Mouse (Mus musculus) thymus, adult 2 months (tissue): ENCODE measurements around the gene Sema3a.

Source experiments
- CTCF ChIP-seq: fragments of 200-500 bp; IDR thresholded peaks from 2 replicates; pipeline ENCODE4 v1.5.1; 2012; ENCODE audit warnings: mild to moderate bottlenecking, control low read depth, low read length, moderate library complexity, borderline replicate concordance; ENCODE audit not compliant: control insufficient read depth, poor library complexity, insufficient read depth; ENCODE audit errors: extremely low read depth
- POLR2A ChIP-seq: fragments of 200-500 bp; IDR thresholded peaks from 2 replicates; pipeline ENCODE4 v1.6.1; 2012; ENCODE audit warnings: mild to moderate bottlenecking, low read length, control low read depth, moderate library complexity; ENCODE audit not compliant: control insufficient read depth, poor library complexity, insufficient read depth; ENCODE audit errors: extremely low read depth

GRCm38 (mm10) chr5:13151002-13151401 lies 25.8 kb downstream of the Sema3a start:
- TF ChIP-seq CTCF (no peak), POLR2A (no peak)
